Mouse (Mus musculus): ENCODE data around the gene Bbs10. TPM values are rescaled to one million over a fixed set of nuclear protein-coding genes. Genes with fewer than 3 reads are reported as not detected.

Gene Bbs10
- polyA plus RNA-seq, 2 experiments: 0.98 to 1.4 TPM

GRCm38 (mm10) chr10:111308850-111309501 lies 10.5 kb downstream of the Bbs10 start:
- Histone ChIP-seq H3K4me3 (ENCODE audit: insufficient read depth in 1 of 2, low read depth in 2 of 2, low read length in 2 of 2) (no peak overlapping the region), H3K4me2 (ENCODE audit: low read depth) (no peak overlapping the region), H3K9ac (replicated peaks) (no peak overlapping the region), H3K9me3 (ENCODE audit: control insufficient read depth, low read length) (no peaks in the 10 kb centered on the region), H3K27me3 (ENCODE audit: control insufficient read depth, insufficient read depth, low read length) (no peaks in the 10 kb centered on the region), H3K4me1 (replicated peaks; ENCODE audit: control insufficient read depth in 2 of 2, insufficient read depth in 2 of 2, low read length in 1 of 2) (no peaks in the 10 kb centered on the region), H3K36me3 (replicated peaks; ENCODE audit: control insufficient read depth, insufficient read depth, low read depth) (no peaks in the 10 kb centered on the region), H3K27ac (no peak overlapping the region)
- DNase-seq (ENCODE audit: low read depth in 3 of 3, low spot score in 3 of 3): no peak
- TF ChIP-seq EP300 (IDR thresholded peaks at IDR 0.05; ENCODE audit: low read depth) (no peak), CTCF (IDR thresholded peaks at IDR 0.05; ENCODE audit: low read depth) (no peak)
- WGBS (ENCODE audit: insufficient replicate concordance): 77% methylated on average over 13 of the region's 13 CpGs
- no peak for ATAC-seq (ENCODE audit: insufficient read depth)

- DNase-seq (ENCODE audit: low read depth in 3 of 3, low spot score in 3 of 3): no peak
- H3K4me3 ChIP-seq (ENCODE audit: insufficient read depth in 1 of 2, low read depth in 2 of 2, low read length in 2 of 2): no peak overlapping the region
Measured at GRCm38 (mm10) chr10:111313282-111313681, 14.8 kb downstream of the Bbs10 start.

GRCm38 (mm10) chr10:111314636-111315395 lies 16.3 kb downstream of the Bbs10 start:
- TF ChIP-seq CTCF (IDR thresholded peaks at IDR 0.05; ENCODE audit: low read depth) (no peak), EP300 (IDR thresholded peaks at IDR 0.05; ENCODE audit: low read depth) (no peak)
- H3K9ac ChIP-seq (replicated peaks): no peak overlapping the region
- ATAC-seq (ENCODE audit: insufficient read depth) (no peak), DNase-seq (ENCODE audit: low read depth in 3 of 3, low spot score in 3 of 3) (no peak)
- H3K4me3 ChIP-seq (ENCODE audit: insufficient read depth in 1 of 2, low read depth in 2 of 2, low read length in 2 of 2): no peak overlapping the region
- WGBS (ENCODE audit: insufficient replicate concordance): 62% methylated on average over 10 of the region's 10 CpGs
- no peak overlapping the region for H3K27ac ChIP-seq
- H3K36me3 ChIP-seq (replicated peaks; ENCODE audit: control insufficient read depth, insufficient read depth, low read depth): no peaks in the 10 kb centered on the region
- no peaks in the 10 kb centered on the region for H3K4me1 ChIP-seq (replicated peaks; ENCODE audit: control insufficient read depth in 2 of 2, insufficient read depth in 2 of 2, low read length in 1 of 2)
- H3K27me3 ChIP-seq (ENCODE audit: control insufficient read depth, insufficient read depth, low read length): no peaks in the 10 kb centered on the region
- H3K4me2 ChIP-seq (ENCODE audit: low read depth): no peak overlapping the region
- no peaks in the 10 kb centered on the region for H3K9me3 ChIP-seq (ENCODE audit: control insufficient read depth, low read length)

More at GRCm38 (mm10) chr10:111313282-111313681, 14.8 kb downstream of the Bbs10 start:
- no peak for TF ChIP-seq CTCF (IDR thresholded peaks at IDR 0.05; ENCODE audit: low read depth)
- TF ChIP-seq EP300 (IDR thresholded peaks at IDR 0.05; ENCODE audit: low read depth): no peak
- 69% methylated on average over 6 of the region's 6 CpGs for WGBS (ENCODE audit: insufficient replicate concordance)
- no peaks in the 10 kb centered on the region for H3K4me1 ChIP-seq (replicated peaks; ENCODE audit: control insufficient read depth in 2 of 2, insufficient read depth in 2 of 2, low read length in 1 of 2)
- H3K9ac ChIP-seq (replicated peaks): no peak overlapping the region
- no peak overlapping the region for H3K4me2 ChIP-seq (ENCODE audit: low read depth)
- no peaks in the 10 kb centered on the region for H3K36me3 ChIP-seq (replicated peaks; ENCODE audit: control insufficient read depth, insufficient read depth, low read depth)
- no peaks in the 10 kb centered on the region for H3K9me3 ChIP-seq (ENCODE audit: control insufficient read depth, low read length)
- no peak for ATAC-seq (ENCODE audit: insufficient read depth)
- H3K27ac ChIP-seq: no peak overlapping the region
- H3K27me3 ChIP-seq (ENCODE audit: control insufficient read depth, insufficient read depth, low read length): no peaks in the 10 kb centered on the region

- DNase-seq (ENCODE audit: low read depth in 3 of 3, low spot score in 3 of 3) (no peak), ATAC-seq (ENCODE audit: insufficient read depth) (no peak)
- WGBS (ENCODE audit: insufficient replicate concordance): 69% methylated on average over 3 of the region's 3 CpGs
- Histone ChIP-seq H3K4me2 (ENCODE audit: low read depth) (no peak overlapping the region), H3K4me3 (ENCODE audit: insufficient read depth in 1 of 2, low read depth in 2 of 2, low read length in 2 of 2) (no peak overlapping the region), H3K9me3 (ENCODE audit: control insufficient read depth, low read length) (no peaks in the 10 kb centered on the region), H3K27me3 (ENCODE audit: control insufficient read depth, insufficient read depth, low read length) (no peaks in the 10 kb centered on the region), H3K27ac (no peak overlapping the region), H3K36me3 (replicated peaks; ENCODE audit: control insufficient read depth, insufficient read depth, low read depth) (no peaks in the 10 kb centered on the region), H3K9ac (replicated peaks) (no peak overlapping the region), H3K4me1 (replicated peaks; ENCODE audit: control insufficient read depth in 2 of 2, insufficient read depth in 2 of 2, low read length in 1 of 2) (no peaks in the 10 kb centered on the region)
- no peak for TF ChIP-seq CTCF (IDR thresholded peaks at IDR 0.05; ENCODE audit: low read depth)
- no peak for TF ChIP-seq EP300 (IDR thresholded peaks at IDR 0.05; ENCODE audit: low read depth)
Measured at GRCm38 (mm10) chr10:111315940-111316339, 17.5 kb downstream of the Bbs10 start.

- H3K9me3 ChIP-seq (ENCODE audit: control insufficient read depth, low read length): no peaks in the 10 kb centered on the region
- H3K4me1 ChIP-seq (replicated peaks; ENCODE audit: control insufficient read depth in 2 of 2, insufficient read depth in 2 of 2, low read length in 1 of 2): no peaks in the 10 kb centered on the region
- H3K4me2 ChIP-seq (ENCODE audit: low read depth): no peak overlapping the region
- H3K27me3 ChIP-seq (ENCODE audit: control insufficient read depth, insufficient read depth, low read length): no peaks in the 10 kb centered on the region
- DNase-seq (ENCODE audit: low read depth in 3 of 3, low spot score in 3 of 3) (no peak), ATAC-seq (ENCODE audit: insufficient read depth) (no peak)
- no peak overlapping the region for H3K9ac ChIP-seq (replicated peaks)
- no peak overlapping the region for H3K4me3 ChIP-seq (ENCODE audit: insufficient read depth in 1 of 2, low read depth in 2 of 2, low read length in 2 of 2)
- H3K27ac ChIP-seq: no peak overlapping the region
- WGBS (ENCODE audit: insufficient replicate concordance): 59% methylated on average over 3 of the region's 3 CpGs
- H3K36me3 ChIP-seq (replicated peaks; ENCODE audit: control insufficient read depth, insufficient read depth, low read depth): no peaks in the 10 kb centered on the region
- no peak for TF ChIP-seq CTCF (IDR thresholded peaks at IDR 0.05; ENCODE audit: low read depth)
- no peak for TF ChIP-seq EP300 (IDR thresholded peaks at IDR 0.05; ENCODE audit: low read depth)
Measured at GRCm38 (mm10) chr10:111318021-111318420, 19.5 kb downstream of the Bbs10 start.
